Mouse (Mus musculus) neural tube, embryonic 10.5 days (tissue): Measurements from ENCODE around the gene Olfr881.

ENCODE experiments used
- DNase-seq: peaks from one replicate; pipeline ENCODE4 v3.0.0-alpha.2; 2017; ENCODE audit warnings: low spot score; ENCODE audit errors: extremely low spot score

Olfr881 gene

DNA sequence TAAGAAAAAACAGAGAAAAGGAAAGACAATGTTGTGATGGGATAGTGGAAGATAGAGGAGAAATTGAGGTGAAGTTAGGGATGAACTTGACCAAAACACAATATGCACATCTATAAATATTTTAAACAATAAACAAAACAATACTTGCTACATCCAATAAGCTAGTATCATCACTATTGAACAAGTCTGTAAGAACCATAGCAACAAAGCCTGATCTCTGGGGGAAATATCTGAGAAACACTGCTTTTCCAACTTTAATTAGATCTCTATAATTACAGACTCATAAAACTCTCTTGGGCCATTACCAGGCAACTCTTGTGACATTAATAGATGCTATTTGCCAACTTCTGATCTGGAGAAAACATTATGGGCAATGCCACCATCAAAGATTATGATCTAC is at the start of gene Olfr881:
Olfr881 (plus strand) TSS at position 301 of the 400 bp plus-strand sequence.
- DNase-seq = no peak

- no peak for DNase-seq
Observed at GRCm38 (mm10) chr9:37998581-37999204, 7.1 kb downstream of the Olfr881 start.

- no peak for DNase-seq
Observed at GRCm38 (mm10) chr9:38000021-38000420, 8.4 kb downstream of the Olfr881 start.

DNA sequence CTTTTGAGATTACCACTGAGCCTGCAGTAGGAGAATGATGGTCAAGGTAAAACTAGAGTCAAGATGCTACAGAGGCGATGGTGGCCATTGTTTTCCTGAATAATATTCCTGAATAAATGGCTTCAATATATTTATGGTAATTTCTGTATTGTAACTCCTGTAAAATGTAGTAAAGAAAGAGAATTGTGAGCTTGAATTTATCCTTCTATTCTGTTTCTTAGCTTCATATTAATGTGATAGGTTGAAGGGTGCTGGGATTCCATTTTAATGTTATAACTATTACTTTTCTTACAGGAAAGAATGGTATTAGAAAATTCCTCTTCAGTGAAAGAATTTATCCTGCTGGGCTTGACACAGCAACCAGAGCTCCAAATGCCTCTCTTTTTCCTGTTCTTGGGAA is 33.9 kb downstream of the Olfr881 start, which contains the start of gene Olfr883:
Olfr883 (plus strand) TSS at position 301 of the 400 bp plus-strand sequence.
- no peak for DNase-seq
